Mouse (Mus musculus) embryonic fibroblast, embryonic 13.5 days (primary cell): ENCODE measurements around the gene Hist1h4b. TPM values are rescaled to one million over a fixed set of nuclear protein-coding genes. Genes with fewer than 3 reads are reported as not detected.

ENCODE experiments used
- H3K27ac ChIP-seq: 2 replicates; pipeline ENCODE4 v1.5.1; 2012; ENCODE audit warnings: low read length, control low read depth, inconsistent platforms; ENCODE audit not compliant: insufficient read depth
- H3K4me1 ChIP-seq: 2 replicates; pipeline ENCODE4 v1.6.1; 2011; ENCODE audit warnings: low read length; ENCODE audit not compliant: control insufficient read depth, insufficient read depth
- H3K4me3 ChIP-seq: 2 replicates; pipeline ENCODE4 v1.5.1; 2011; ENCODE audit warnings: mild to moderate bottlenecking, control low read depth, low read length; ENCODE audit not compliant: insufficient read depth
- CTCF ChIP-seq: IDR thresholded peaks from 2 replicates; pipeline ENCODE4 v1.5.1; 2011; ENCODE audit warnings: mild to moderate bottlenecking, control low read depth, low read length, moderate library complexity, borderline replicate concordance; ENCODE audit not compliant: insufficient read depth
- POLR2A ChIP-seq: IDR thresholded peaks from 2 replicates; pipeline ENCODE4 v1.6.1; 2011; ENCODE audit warnings: low read depth, mild to moderate bottlenecking, control low read depth, low read length, moderate library complexity
- polyA plus RNA-seq: library from polyadenylated mRNA; stranded (reverse); fragments of >200 nt; gene quantifications from 2 replicates; pipeline ENCODE4 v1.2.4, GENCODE M21; 2011; ENCODE audit warnings: low read depth; ENCODE audit not compliant: missing spikeins, insufficient read length

The Hist1h4b gene
- polyA plus RNA-seq, 1 experiment: 12.5 TPM

- Histone ChIP-seq H3K4me1 (no peaks in the 10 kb centered on the region), H3K4me3 (no peak overlapping the region)
These were observed 47.7 kb downstream of the Hist1h4b start for GRCm38 (mm10) chr13:23804532-23804931.

GRCm38 (mm10) chr13:23806422-23807052, 49.7 kb downstream of the Hist1h4b start, which contains the start of gene Slc17a2:
Slc17a2 (plus strand) TSS chr13:23806993.
- Histone ChIP-seq H3K27ac (no peak within 1 kb of the TSS), H3K4me1 (no peaks in the 10 kb centered on the region), H3K4me3 (no peak within 1 kb of the TSS)
- TF ChIP-seq CTCF (no peak), POLR2A (no peak)

More at GRCm38 (mm10) chr13:23804532-23804931, 47.7 kb downstream of the Hist1h4b start:
- TF ChIP-seq POLR2A (no peak), CTCF (no peak)
- H3K27ac ChIP-seq: no peak overlapping the region

Other genes with a start within 250 kb of the Hist1h4b start
- gene Hist1h4h, start 226.0 kb upstream of the Hist1h4b start, polyA plus RNA-seq: 8.1 and 10.5 TPM in 2 replicates
- gene Hist1h2af, start 223.1 kb upstream of the Hist1h4b start, polyA plus RNA-seq: 12.7 and 20.4 TPM in 2 replicates
- gene Hist1h3g, start 221.6 kb upstream of the Hist1h4b start, polyA plus RNA-seq: 5.7 TPM in 1 of 2 replicates, not detected in the other
- gene Hist1h2bh, start 213.6 kb upstream of the Hist1h4b start, polyA plus RNA-seq: 1.8 and 4.0 TPM in 2 replicates
- 0.61 and 0.70 TPM in 2 replicates for gene Hist1h3f, start 213.0 kb upstream of the Hist1h4b start, polyA plus RNA-seq
- gene Hist1h4f, start 205.4 kb upstream of the Hist1h4b start, polyA plus RNA-seq: 9.6 and 18.1 TPM in 2 replicates
- gene Hist1h1d, start 203.8 kb upstream of the Hist1h4b start, polyA plus RNA-seq: 0.83 and 2.7 TPM in 2 replicates
- gene Hist1h3e, start 194.6 kb upstream of the Hist1h4b start, polyA plus RNA-seq: 2.4 and 3.4 TPM in 2 replicates
- gene Hist1h2ae, start 185.8 kb upstream of the Hist1h4b start, polyA plus RNA-seq: 3.4 and 6.0 TPM in 2 replicates
- 12.6 and 22.6 TPM in 2 replicates for gene Hist1h2bg, start 185.6 kb upstream of the Hist1h4b start, polyA plus RNA-seq
- gene Hist1h2bf, start 182.8 kb upstream of the Hist1h4b start, polyA plus RNA-seq: 5.7 and 6.4 TPM in 2 replicates
- 2.9 and 3.0 TPM in 2 replicates for gene Hist1h2ad, start 182.6 kb upstream of the Hist1h4b start, polyA plus RNA-seq
- gene Hist1h3d, start 181.2 kb upstream of the Hist1h4b start, polyA plus RNA-seq: 2.4 and 5.1 TPM in 2 replicates
- 3.7 and 6.8 TPM in 2 replicates for gene Hist1h4d, start 175.4 kb upstream of the Hist1h4b start, polyA plus RNA-seq
- 2.2 and 4.1 TPM in 2 replicates for gene Hist1h2be, start 135.9 kb upstream of the Hist1h4b start, polyA plus RNA-seq
- gene Hist1h1e, start 134.5 kb upstream of the Hist1h4b start, polyA plus RNA-seq: 3.8 and 8.8 TPM in 2 replicates
- 0.79 and 0.82 TPM in 2 replicates for gene Hist1h2ac, start 73.1 kb upstream of the Hist1h4b start, polyA plus RNA-seq
- gene Hist1h2bc, start 72.8 kb upstream of the Hist1h4b start, polyA plus RNA-seq: 55.6 and 62.4 TPM in 2 replicates
- gene Hist1h1t, start 61.2 kb upstream of the Hist1h4b start, polyA plus RNA-seq: not detected in 2 replicates
- 2.8 and 3.8 TPM in 2 replicates for gene Hist1h4c, start 58.6 kb upstream of the Hist1h4b start, polyA plus RNA-seq
- gene Hfe, start 46.2 kb upstream of the Hist1h4b start, polyA plus RNA-seq: 4.6 and 7.9 TPM in 2 replicates
- gene Hist1h1c, start 18.2 kb upstream of the Hist1h4b start, polyA plus RNA-seq: 69.4 and 72.0 TPM in 2 replicates
- gene Hist1h3c, start 11.4 kb upstream of the Hist1h4b start, polyA plus RNA-seq: 2.6 and 5.4 TPM in 2 replicates
- 4.2 and 5.7 TPM in 2 replicates for gene Hist1h2bb, start 10.3 kb upstream of the Hist1h4b start, polyA plus RNA-seq
- 10.0 and 12.3 TPM in 2 replicates for gene Hist1h2ab, start 5.9 kb upstream of the Hist1h4b start, polyA plus RNA-seq
- gene Hist1h3b, start 4.7 kb upstream of the Hist1h4b start, polyA plus RNA-seq: 5.6 and 6.3 TPM in 2 replicates
- 1.3 and 5.4 TPM in 2 replicates for gene Hist1h4a, start 4.2 kb downstream of the Hist1h4b start, polyA plus RNA-seq
- 2.0 and 5.5 TPM in 2 replicates for gene Hist1h3a, start 5.4 kb downstream of the Hist1h4b start, polyA plus RNA-seq
- gene Hist1h1a, start 6.7 kb downstream of the Hist1h4b start, polyA plus RNA-seq: 2.3 and 7.9 TPM in 2 replicates
- gene Trim38, start 12.9 kb downstream of the Hist1h4b start, polyA plus RNA-seq: not detected in 2 replicates
- gene Slc17a2, start 50.0 kb downstream of the Hist1h4b start, polyA plus RNA-seq: not detected in 2 replicates
- gene Slc17a3, start 82.4 kb downstream of the Hist1h4b start, polyA plus RNA-seq: not detected in 2 replicates
- not detected in 2 replicates for gene Slc17a1, start 110.7 kb downstream of the Hist1h4b start, polyA plus RNA-seq
- not detected in 2 replicates for gene Slc17a4, start 158.0 kb downstream of the Hist1h4b start, polyA plus RNA-seq
- not detected in 2 replicates for gene Hist1h2ba, start 177.1 kb downstream of the Hist1h4b start, polyA plus RNA-seq
- not detected in 2 replicates for gene Hist1h2aa, start 177.4 kb downstream of the Hist1h4b start, polyA plus RNA-seq
- not detected in 2 replicates for gene Scgn, start 234.2 kb downstream of the Hist1h4b start, polyA plus RNA-seq